Mouse (Mus musculus): ENCODE measurements around the gene Igsf8.

GRCm38 (mm10) chr1:172337411-172338185, 76.2 kb downstream of the Igsf8 start:
- TF ChIP-seq CTCF (IDR thresholded peaks at IDR 0.05; ENCODE audit: extremely low read depth, insufficient read depth, insufficient read length, insufficient replicate concordance) (no peak), POLR2A (IDR thresholded peaks at IDR 0.05; ENCODE audit: low read depth, low read length) (no peak)
